Mouse (Mus musculus) olfactory bulb, adult 2 months (tissue): ENCODE results near the gene Gpnmb.

ENCODE experiments used
- CTCF ChIP-seq: fragments of 200-500 bp; IDR thresholded peaks from 2 replicates; pipeline ENCODE4 v1.5.1; 2012; ENCODE audit warnings: low read depth, mild to moderate bottlenecking, low read length, moderate library complexity; ENCODE audit not compliant: insufficient read depth
- POLR2A ChIP-seq: fragments of 200-500 bp; IDR thresholded peaks from 2 replicates; pipeline ENCODE4 v1.6.1; 2012; ENCODE audit warnings: mild to moderate bottlenecking, low read depth, low read length, moderate library complexity; ENCODE audit not compliant: insufficient read depth

DNA sequence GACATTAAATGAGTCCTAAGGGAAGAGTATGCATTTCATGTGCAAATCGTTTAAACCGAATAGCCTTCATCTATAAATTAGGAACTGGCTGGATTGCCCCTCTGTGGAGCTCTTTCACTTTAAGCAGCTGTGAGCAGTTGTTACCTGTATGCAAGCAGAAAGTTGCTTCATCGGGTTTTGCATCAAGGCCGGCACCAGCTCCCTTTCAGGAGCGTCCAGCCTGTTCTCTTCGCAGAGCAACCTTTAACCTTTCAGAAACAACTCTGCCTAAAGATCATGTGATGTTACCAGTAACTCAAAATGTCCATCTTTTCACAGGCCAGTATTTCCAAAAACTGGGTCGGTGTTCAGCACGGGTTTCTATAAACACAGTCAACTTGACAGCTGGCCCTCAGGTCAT is 10.6 kb downstream of the Gpnmb start:
- TF ChIP-seq CTCF (no peak), POLR2A (no peak)
